Mouse (Mus musculus) lung, postnatal 4 days (tissue): ENCODE measurements at regions not wholly inside any gene's neighbourhood (a gene's known extent, or its start where the extent isn't known, plus 50 kb on each side); places are given as distances from the start of the nearest gene placed in this dataset.

ENCODE experiments used
- DNase-seq, 2 experiments: peaks; one replicate each; pipeline ENCODE4 v3.0.0; 2021

- DNase-seq: peak in 1 of 2 experiments; percentile 10
Observed at GRCm38 (mm10) chr1:159034952-159035351, 54.7 kb upstream of the Pappa2 start.

GRCm38 (mm10) chr1:159036371-159036770 is 56.1 kb upstream of the Pappa2 start:
- no peak for DNase-seq

GRCm38 (mm10) chr1:159045870-159046385 is 65.6 kb upstream of the Pappa2 start:
- no peak for DNase-seq

- peak in 1 of 2 experiments; percentile 12 for DNase-seq
Observed at GRCm38 (mm10) chr1:159065024-159065423, 84.7 kb upstream of the Pappa2 start.

- DNase-seq: no peak
Observed at GRCm38 (mm10) chr1:159099205-159099604, 118.9 kb upstream of the Pappa2 start.

- DNase-seq: no peak
Observed at GRCm38 (mm10) chr1:159122201-159122600, 109.9 kb upstream of the Cop1 start.

GRCm38 (mm10) chr1:159124874-159125273 is 107.2 kb upstream of the Cop1 start:
- no peak for DNase-seq

GRCm38 (mm10) chr1:159135301-159135700 is 96.8 kb upstream of the Cop1 start:
- peak; percentile 56 to 75 for DNase-seq

- no peak for DNase-seq
Observed at GRCm38 (mm10) chr1:159147788-159148497, 84.2 kb upstream of the Cop1 start.

- no peak for DNase-seq
Observed at GRCm38 (mm10) chr1:159148498-159149187, 83.5 kb upstream of the Cop1 start.

- DNase-seq: no peak
Observed at GRCm38 (mm10) chr1:159149207-159149606, 82.9 kb upstream of the Cop1 start.

GRCm38 (mm10) chr1:159149721-159150120 is 82.4 kb upstream of the Cop1 start:
- DNase-seq: no peak

GRCm38 (mm10) chr1:159150351-159150750 is 81.8 kb upstream of the Cop1 start:
- no peak for DNase-seq

GRCm38 (mm10) chr1:159156428-159156827 is 75.7 kb upstream of the Cop1 start:
- peak in 1 of 2 experiments; percentile 39 for DNase-seq

GRCm38 (mm10) chr1:159160035-159160960 is 71.8 kb upstream of the Cop1 start:
- DNase-seq: no peak

GRCm38 (mm10) chr1:159163113-159163885 is 68.8 kb upstream of the Cop1 start:
- DNase-seq: peak; percentile 58 to 89

GRCm38 (mm10) chr1:159182031-159182430 is 50.1 kb upstream of the Cop1 start:
- DNase-seq: no peak
